Mouse (Mus musculus): ENCODE data around the gene Galnt7.

- no peak for TF ChIP-seq MAFK (IDR thresholded peaks at IDR 0.05; ENCODE audit: insufficient read depth, low read depth, low read length)
- 0 out of 2 replicates have a peak, but pooled peaks have one; percentile 6 for TF ChIP-seq CHD2 (IDR thresholded peaks at IDR 0.05; ENCODE audit: low read depth, low read length)
- TF ChIP-seq HCFC1 (IDR thresholded peaks at IDR 0.05; ENCODE audit: borderline replicate concordance, insufficient read depth, low read length) = no peak
- no peak for TF ChIP-seq ZC3H11A (IDR thresholded peaks at IDR 0.05; ENCODE audit: borderline replicate concordance, low read depth, low read length)
Observed at GRCm38 (mm10) chr8:57517723-57518122, 135.1 kb downstream of the Galnt7 start.

All from ES-E14 (cell line).